10 mouse cellular contexts compared by ENCODE assay signal in genomic region chr15:32082109-32082508, GRCm38 (mm10).
"Had no signal": no experiment of that assay in that cellular context is flagged by ENCODE, and none has a peak within 500 bp of the region (broad histone marks: within the 10 kb centered on the region; RNA-seq: fewer than 3 reads in every experiment).

No protein-coding gene starts in this region.

- H3K4me1 ChIP-seq: kidney, embryonic 15.5 days; limb, embryonic 10.5 days; liver, embryonic 15.5 days; midbrain, embryonic 12.5 days had no signal

- H3K27ac ChIP-seq: kidney, embryonic 15.5 days; left cerebral cortex, adult 2 months; limb, embryonic 10.5 days; liver, embryonic 15.5 days; midbrain, embryonic 12.5 days; stomach, postnatal 0 days had no signal

- H3K9ac ChIP-seq: kidney, embryonic 15.5 days; liver, embryonic 15.5 days; midbrain, embryonic 12.5 days had no signal

- H3K36me3 ChIP-seq: kidney, embryonic 15.5 days; limb, embryonic 10.5 days; liver, embryonic 15.5 days; midbrain, embryonic 12.5 days had no signal

- DNase-seq: kidney, adult 18-20 months; kidney, postnatal 14 days; right cerebral cortex, postnatal 14 days had no signal

- H3K4me2 ChIP-seq: kidney, embryonic 15.5 days; liver, embryonic 11.5 days; liver, embryonic 15.5 days; midbrain, embryonic 12.5 days had no signal

- H3K4me3 ChIP-seq: kidney, embryonic 15.5 days; left cerebral cortex, adult 2 months; limb, embryonic 10.5 days; liver, embryonic 15.5 days; midbrain, embryonic 12.5 days had no signal

- H3K9me3 ChIP-seq: kidney, embryonic 15.5 days; limb, embryonic 10.5 days; liver, embryonic 15.5 days; midbrain, embryonic 12.5 days had no signal

- H3K27me3 ChIP-seq: kidney, embryonic 15.5 days; liver, embryonic 15.5 days; midbrain, embryonic 12.5 days had no signal
